Mouse (Mus musculus) spleen, adult 10 weeks (tissue): ENCODE results near the gene 1700007K13Rik. TPM values are rescaled to one million over a fixed set of nuclear protein-coding genes. Genes with fewer than 3 reads are reported as not detected.

Experiments
- polyA plus RNA-seq: library from polyadenylated mRNA; stranded (reverse); fragments of 350-450 nt; fragmentation: Illumina TruSeq; extraction: RNeasy Lipid Tissue Mini Kit (QIAGEN cat#74804); gene quantifications from one replicate; pipeline ENCODE4 v1.2.3, GENCODE M21; 2015; ENCODE audit warnings: low replicate concordance; ENCODE audit not compliant: insufficient read depth

Gene 1700007K13Rik
- not detected for polyA plus RNA-seq

DNA sequence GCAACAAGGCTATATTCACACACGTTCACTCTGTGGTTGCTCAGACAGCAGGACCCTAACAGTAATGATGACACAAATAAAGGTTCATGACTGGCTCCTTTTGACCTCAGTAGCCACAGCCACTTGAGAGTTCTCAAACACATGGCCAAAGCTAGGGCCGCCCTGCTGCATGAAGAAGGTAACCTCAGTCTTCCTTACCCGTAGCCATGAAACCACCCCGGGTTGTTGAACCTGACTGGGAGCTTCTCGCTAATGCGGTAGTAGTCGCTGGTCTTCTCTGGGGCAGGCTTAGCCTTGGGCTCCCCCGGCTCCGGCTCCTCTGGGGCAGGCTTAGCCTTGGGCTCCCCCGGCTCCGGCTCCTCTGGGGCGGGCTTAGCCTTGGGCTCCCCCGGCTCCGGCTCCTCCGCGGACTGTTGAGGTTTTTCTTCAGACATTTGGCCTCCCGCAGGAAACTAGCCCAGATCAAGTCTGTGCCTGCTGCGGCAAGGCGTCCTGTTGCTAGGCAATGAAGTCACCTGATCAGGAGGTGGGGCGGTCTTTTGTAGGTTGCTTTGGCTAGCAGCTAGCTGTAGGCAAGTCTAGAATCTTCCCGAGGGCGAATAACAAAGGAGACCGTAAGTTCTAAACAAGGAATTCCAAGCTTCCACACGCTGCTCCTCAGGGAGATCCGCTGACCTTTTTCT is at the start of gene 1700007K13Rik:
Gene 1700007K13Rik, minus strand, starts transcription at position 497 of the 683 bp plus-strand sequence.

DNA sequence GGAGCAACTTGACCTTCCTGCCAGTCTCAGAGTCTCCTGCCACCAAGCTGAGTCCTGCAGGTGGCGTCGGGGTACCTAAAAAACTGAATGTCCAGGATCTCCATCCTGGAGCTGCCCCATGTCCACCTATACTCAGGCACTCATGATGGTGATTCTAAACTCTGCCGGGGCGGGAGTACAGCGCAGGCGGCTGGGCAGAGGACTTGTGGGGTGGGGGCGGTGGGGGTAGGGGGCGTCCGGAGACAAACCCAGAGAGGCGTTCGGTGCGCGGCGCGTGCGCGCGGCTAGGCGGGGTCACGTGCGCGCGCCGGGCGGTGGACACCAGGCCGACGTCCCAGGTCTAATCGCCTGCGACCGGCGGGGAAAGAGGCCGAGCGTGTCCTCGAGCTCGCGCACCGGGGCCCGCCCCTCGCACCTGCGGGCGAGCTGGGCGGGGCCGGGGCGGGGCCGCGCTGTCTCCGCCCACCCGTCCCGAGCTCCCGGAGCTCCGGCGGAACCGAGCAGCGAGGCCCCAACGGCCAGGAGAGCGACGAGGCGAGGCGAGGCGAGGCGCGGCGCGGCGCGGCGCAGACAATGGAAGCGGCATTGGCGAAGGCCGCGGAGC is 46.8 kb upstream of the 1700007K13Rik start, which contains the start of gene Ralgds:
Gene Ralgds, plus strand, starts transcription at position 328 of the 604 bp plus-strand sequence.

DNA sequence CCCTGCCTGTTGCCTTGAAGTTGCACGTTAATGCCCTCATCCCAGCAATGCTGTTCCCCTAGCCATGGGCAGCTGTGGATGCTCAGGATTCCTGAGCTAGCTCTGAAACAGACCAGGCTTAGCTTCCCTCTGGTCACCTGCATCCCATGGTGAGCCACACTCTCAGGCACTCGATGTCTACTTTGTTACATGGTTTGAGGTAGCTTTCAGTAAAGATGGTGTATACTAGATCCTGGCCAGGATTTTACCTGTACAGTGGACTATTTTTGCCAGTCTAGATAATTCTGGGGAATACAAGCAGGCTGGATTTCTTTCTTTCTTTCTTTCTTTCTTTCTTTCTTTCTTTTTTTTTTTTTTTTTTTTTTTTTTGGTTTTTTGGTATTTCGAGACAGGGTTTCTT is 39.7 kb upstream of the 1700007K13Rik start, which contains the start of gene Gm10134:
Gene Gm10134, plus strand, starts transcription at position 301 of the 400 bp plus-strand sequence.

DNA sequence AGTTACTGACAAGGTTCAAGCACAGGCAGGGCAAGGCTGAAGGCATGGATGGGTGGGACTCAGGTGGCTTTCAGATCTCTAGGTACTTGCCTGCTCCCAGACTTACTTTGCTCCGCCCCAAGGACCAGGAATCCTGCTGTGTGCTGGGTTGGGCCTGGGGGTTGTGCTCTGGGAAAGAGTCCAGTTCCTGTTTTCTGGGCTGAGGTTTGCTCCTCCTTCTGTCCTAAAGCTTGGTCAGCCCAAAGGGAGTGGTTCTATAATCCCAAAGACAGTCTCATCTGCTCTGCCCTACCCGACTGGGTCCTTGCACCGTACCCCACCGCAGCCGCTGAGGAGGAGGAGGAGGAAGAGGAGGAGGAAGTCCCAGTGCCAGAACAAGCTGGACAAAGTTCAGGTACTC is 30.5 kb upstream of the 1700007K13Rik start, which contains the start of gene Gbgt1:
Gene Gbgt1, plus strand, starts transcription at position 221 of the 400 bp plus-strand sequence.

DNA sequence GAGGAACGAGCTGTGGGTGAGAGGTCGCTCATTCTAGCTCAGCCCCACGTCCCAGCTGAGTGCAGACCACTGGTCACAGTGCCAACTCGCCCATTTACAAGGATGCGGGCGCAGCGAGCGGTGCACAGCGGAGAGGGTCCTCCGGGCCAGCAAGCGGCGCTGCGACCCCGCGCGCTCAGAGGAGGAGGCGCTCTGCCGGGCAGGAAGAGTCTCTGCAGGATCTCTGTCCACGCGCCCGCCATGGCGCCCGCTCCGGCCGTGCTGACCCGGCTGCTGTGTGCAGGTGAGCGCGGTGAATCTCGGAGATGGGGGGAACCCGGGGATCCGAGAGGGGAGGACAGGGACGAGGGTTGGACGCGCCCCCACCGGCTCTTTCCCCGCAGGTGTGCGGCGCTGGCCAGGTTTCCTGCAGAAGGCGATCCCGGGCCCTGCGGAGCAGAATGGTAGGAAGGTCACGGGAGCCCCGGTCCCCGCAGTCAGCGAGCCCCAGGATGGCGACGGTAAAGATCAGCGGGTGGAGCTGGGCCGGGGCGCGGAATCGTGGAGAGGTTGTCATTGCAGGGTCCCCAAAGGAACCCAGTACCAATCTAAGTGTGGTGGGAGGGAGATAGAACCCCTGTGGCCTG is 1.8 kb upstream of the 1700007K13Rik start, which contains the start of gene Mrps2:
Gene Mrps2, plus strand, starts transcription at position 207 of the 626 bp plus-strand sequence.

DNA sequence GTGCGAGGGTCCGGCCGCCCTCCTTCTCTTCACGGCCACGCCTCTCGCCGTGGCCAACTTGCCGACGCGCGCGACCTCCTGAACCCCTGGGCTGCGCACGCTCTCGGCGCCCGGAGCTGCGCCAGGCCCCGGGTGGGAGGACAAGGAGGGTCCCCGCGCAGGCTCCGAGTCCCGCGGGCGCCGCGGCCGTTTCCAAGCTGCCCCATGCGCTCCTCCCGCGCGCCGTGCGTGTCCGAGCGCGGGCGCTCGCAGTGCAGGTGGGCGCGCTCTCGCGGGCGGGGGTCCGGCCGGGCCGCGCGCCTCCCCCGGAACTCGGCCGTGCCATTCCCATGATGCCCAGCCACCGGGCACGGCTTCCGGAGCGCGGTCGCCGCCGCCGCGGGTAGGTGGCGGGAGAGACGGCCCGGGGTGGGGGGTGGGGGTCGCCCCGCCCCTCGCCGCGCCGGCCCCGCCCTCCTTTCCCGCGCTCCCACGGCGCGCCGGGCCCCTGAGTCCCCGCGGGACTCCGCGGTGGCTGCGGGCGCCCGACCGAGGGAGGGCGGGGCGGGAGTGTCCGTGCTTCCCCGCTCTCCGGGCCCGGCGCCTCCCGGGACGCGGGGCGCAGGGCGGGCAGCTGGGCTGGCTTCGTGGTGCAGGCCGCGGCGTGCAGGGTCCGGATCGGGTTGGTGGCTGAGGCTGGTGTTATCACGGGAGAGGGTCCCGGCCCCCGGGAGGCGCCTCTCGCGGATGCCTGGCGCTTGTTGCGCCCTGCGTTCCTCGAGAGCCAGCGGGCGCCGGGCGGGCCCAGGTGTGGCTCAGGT is 19.4 kb downstream of the 1700007K13Rik start, which contains the start of gene Ppp1r26:
Gene Ppp1r26, plus strand, starts transcription at position 286 of the 800 bp plus-strand sequence.

Other genes with a start within 250 kb of the 1700007K13Rik start
- 0.51 TPM for gene Ppp1r26, start 19.5 kb downstream of the 1700007K13Rik start, polyA plus RNA-seq
- gene Mrps2, start 1.7 kb upstream of the 1700007K13Rik start, polyA plus RNA-seq: 26.5 TPM
- gene Gbgt1, start 30.6 kb upstream of the 1700007K13Rik start, polyA plus RNA-seq: 2.6 TPM
- 6.0 TPM for gene Gm10134, start 39.8 kb upstream of the 1700007K13Rik start, polyA plus RNA-seq
- gene Ralgds, start 46.8 kb upstream of the 1700007K13Rik start, polyA plus RNA-seq: 31.5 TPM
- 2.2 TPM for gene Cel, start 97.1 kb upstream of the 1700007K13Rik start, polyA plus RNA-seq
- 14.2 TPM for gene Gtf3c5, start 117.4 kb upstream of the 1700007K13Rik start, polyA plus RNA-seq
- 1.8 TPM for gene Gfi1b, start 155.7 kb upstream of the 1700007K13Rik start, polyA plus RNA-seq
- 22.5 TPM for gene Tsc1, start 174.9 kb upstream of the 1700007K13Rik start, polyA plus RNA-seq
- 1.1 TPM for gene Spaca9, start 233.4 kb upstream of the 1700007K13Rik start, polyA plus RNA-seq
- gene Ak8, start 233.8 kb upstream of the 1700007K13Rik start, polyA plus RNA-seq: 0.77 TPM